Mouse (Mus musculus) forebrain, embryonic 13.5 days (tissue): ENCODE measurements at regions not wholly inside any gene's neighbourhood (a gene's known extent, or its start where the extent isn't known, plus 50 kb on each side); places are given as distances from the start of the nearest gene placed in this dataset.
"Not testable (repeated sequence)": the region's sequence is repeated elsewhere in the genome, so short reads cannot be mapped to it uniquely, and the experiment has no call there.

Source experiments
- ATAC-seq: fragments of 200-750 bp; cut with Nextera tagmentation; 2 replicates; pipeline ENCODE4 v1.8.0; 2017
- H3K27ac ChIP-seq: fragments of 300-500 bp; sonication (generic); 2 replicates; pipeline ENCODE4 v1.5.1; 2015; ENCODE audit warnings: inconsistent platforms, mild to moderate bottlenecking, moderate library complexity
- H3K27me3 ChIP-seq: fragments of 300-500 bp; sonication (generic); 2 replicates; pipeline ENCODE4 v1.6.1; 2015; ENCODE audit warnings: mild to moderate bottlenecking, inconsistent platforms
- H3K36me3 ChIP-seq: fragments of 300-500 bp; sonication (generic); 2 replicates; pipeline ENCODE4 v1.6.1; 2015; ENCODE audit warnings: mild to moderate bottlenecking, inconsistent platforms; ENCODE audit not compliant: poor library complexity, severe bottlenecking
- H3K4me1 ChIP-seq: fragments of 300-500 bp; sonication (generic); 2 replicates; pipeline ENCODE4 v1.6.1; 2015; ENCODE audit warnings: inconsistent platforms
- H3K4me2 ChIP-seq: fragments of 300-500 bp; sonication (generic); 2 replicates; pipeline ENCODE4 v1.6.1; 2015; ENCODE audit warnings: inconsistent platforms, mild to moderate bottlenecking, moderate library complexity
- H3K4me3 ChIP-seq: fragments of 300-500 bp; sonication (generic); 2 replicates; pipeline ENCODE4 v1.5.1; 2015; ENCODE audit warnings: mild to moderate bottlenecking, inconsistent platforms
- H3K9ac ChIP-seq: fragments of 300-500 bp; sonication (generic); 2 replicates; pipeline ENCODE4 v1.6.1; 2015; ENCODE audit warnings: mild to moderate bottlenecking, inconsistent platforms
- H3K9me3 ChIP-seq: fragments of 300-500 bp; sonication (generic); replicated peaks from 2 replicates; pipeline ENCODE4 v1.6.1; 2016; ENCODE audit warnings: inconsistent platforms
- WGBS: fragments of 180-500 bp; shearing (Covaris S2); methylation state at CpG from one replicate; pipeline ENCODE4 v1.1.7; 2015; 5-methylcytosine and 5-hydroxymethylcytosine counted together

DNA sequence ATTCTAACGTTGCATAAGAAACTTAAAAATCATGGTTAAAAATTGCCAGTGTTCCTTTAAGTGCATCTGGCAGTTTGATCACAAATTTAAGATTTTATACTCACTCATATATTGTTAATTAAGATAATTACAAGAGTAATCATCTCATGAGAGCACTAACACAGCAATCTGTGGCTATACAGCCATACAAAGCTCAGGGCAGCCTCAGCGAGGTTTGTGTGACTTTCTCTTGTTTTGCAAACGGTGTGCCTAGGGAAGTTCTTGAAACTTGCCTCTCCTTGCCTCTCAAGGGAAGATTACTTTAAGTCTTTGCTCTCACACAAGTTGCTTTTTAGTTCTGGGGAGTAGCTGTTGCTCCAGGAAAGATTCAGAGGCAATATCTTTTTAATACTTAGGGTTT is 58.1 kb upstream of the Slc1a4 start:
- H3K9me3 ChIP-seq: peaks cover 10% of the 10 kb centered on the region
- H3K36me3 ChIP-seq: no peaks in the 10 kb centered on the region
- ATAC-seq: no peak
- no peak overlapping the region for H3K4me3 ChIP-seq
- H3K4me1 ChIP-seq: no peaks in the 10 kb centered on the region
- no peaks in the 10 kb centered on the region for H3K27me3 ChIP-seq
- H3K4me2 ChIP-seq: no peak overlapping the region
- H3K9ac ChIP-seq: no peak overlapping the region
- 87% methylated on average over 3 of the region's 3 CpGs for WGBS
- H3K27ac ChIP-seq: no peak overlapping the region

DNA sequence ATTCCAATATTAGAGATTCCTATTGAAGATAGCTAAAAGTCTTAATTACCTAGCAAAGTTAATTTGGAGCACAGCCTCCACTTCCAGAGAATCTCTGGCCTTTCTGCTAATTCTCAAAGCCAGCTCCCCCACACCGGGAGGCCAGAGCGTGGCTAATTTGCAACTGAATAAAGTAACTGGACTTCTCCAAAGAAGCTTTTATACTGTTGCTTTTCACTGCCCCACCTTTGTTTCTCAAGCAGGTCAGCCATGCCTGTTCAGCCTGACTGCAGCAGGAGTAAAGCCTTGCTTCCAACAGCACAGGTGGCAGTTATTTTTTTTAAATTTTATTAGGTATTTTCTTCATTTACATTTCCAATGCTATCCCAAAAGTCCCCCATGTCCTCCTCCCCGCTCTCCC is 60.8 kb upstream of the Slc1a4 start:
- WGBS: 57% methylated on average over 3 of the region's 3 CpGs
- not testable (repeated sequence) for H3K9ac ChIP-seq, ATAC-seq, H3K4me3 ChIP-seq, H3K4me1 ChIP-seq, H3K27ac ChIP-seq, H3K9me3 ChIP-seq, H3K4me2 ChIP-seq, H3K36me3 ChIP-seq, H3K27me3 ChIP-seq

DNA sequence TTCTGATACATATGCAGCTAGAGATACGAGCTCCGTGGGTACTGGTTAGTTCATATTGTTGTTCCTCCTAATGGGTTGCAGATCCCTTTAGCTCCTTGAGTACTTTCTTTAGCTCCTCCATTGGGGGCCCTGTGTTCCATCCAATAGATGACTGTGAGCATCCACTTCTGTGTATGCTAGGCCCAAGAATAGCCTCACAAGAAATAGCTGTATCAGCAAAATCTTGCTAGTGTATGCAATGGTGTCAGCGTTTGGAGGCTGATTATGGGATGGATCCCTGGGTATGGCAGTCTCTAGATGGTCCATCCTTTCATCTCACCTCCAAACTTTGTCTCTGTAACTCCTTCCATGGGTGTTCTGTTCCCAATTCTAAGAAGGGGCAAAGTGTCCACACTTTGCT is 61.3 kb upstream of the Slc1a4 start:
- 90% methylated on average over 3 of the region's 3 CpGs for WGBS
- not testable (repeated sequence) for H3K4me2 ChIP-seq, H3K36me3 ChIP-seq, H3K4me1 ChIP-seq, H3K27me3 ChIP-seq, H3K9ac ChIP-seq, H3K9me3 ChIP-seq, H3K4me3 ChIP-seq, H3K27ac ChIP-seq, ATAC-seq

DNA sequence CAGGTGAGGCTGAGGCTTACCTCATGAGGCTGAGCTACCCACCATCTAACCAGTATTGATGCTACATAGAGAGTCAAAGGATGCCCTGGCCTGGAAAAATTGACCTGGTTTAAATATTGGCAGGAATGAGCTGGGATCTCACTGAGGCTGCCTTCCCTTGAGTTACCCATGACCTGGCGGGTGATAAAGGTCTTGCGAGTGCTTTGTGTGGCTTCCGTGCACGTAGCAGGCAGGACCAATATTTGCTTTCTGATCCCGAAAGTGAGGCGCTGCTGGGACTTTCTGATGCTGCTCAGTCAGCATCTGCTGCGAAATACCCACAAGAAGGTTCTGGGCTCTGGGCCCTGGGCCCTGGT is 63.3 kb upstream of the Slc1a4 start:
- Histone ChIP-seq H3K4me3 (no peak overlapping the region), H3K4me1 (peaks cover 7% of the 10 kb centered on the region; the same call in 1 of the 2 replicates), H3K9ac (no peak overlapping the region), H3K27ac (no peak overlapping the region), H3K27me3 (no peaks in the 10 kb centered on the region), H3K9me3 (peaks cover 7% of the 10 kb centered on the region), H3K4me2 (no peak overlapping the region), H3K36me3 (no peaks in the 10 kb centered on the region)
- ATAC-seq: no peak
- WGBS: 92% methylated on average over 7 of the region's 7 CpGs

DNA sequence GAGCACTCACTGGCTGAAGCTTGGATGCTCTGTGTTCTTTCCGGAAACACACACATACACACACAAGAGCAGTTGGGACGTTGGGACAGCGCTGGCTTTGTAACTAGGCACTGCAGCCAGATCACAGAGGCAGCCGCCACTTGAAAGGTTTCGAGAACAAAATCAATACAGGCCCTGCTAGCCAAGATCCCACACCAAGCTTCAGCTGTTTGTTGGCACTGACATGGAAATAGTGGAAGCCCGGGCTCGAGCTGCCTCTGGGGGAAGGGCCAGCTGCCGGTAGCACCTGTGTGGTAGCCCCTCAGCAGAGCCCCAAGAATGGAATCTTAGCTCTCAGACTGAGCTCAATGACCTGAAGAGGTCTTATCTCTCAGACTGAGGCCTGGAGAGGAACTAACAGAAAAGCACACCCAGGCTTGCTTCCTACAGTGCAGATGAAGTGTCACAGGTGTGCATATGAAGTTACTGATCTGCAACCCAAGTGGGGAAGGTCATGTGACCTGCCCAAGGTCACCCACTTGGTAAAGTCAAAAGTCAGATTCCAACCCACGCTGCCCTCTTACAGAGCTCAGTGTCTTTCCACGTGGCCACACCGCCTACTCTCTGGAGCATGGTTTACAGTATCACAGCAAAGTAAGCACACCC is 63.8 kb upstream of the Slc1a4 start:
- Histone ChIP-seq H3K36me3 (no peaks in the 10 kb centered on the region), H3K27me3 (no peaks in the 10 kb centered on the region), H3K9ac (no peak overlapping the region), H3K27ac (no peak overlapping the region), H3K4me3 (no peak overlapping the region), H3K4me1 (peaks cover 7% of the 10 kb centered on the region; the same call in 1 of the 2 replicates), H3K4me2 (no peak overlapping the region), H3K9me3 (peaks cover 2% of the 10 kb centered on the region)
- ATAC-seq: peak; percentile 54; the same call in 1 of the 2 replicates
- 77% methylated on average over 11 of the region's 11 CpGs for WGBS

DNA sequence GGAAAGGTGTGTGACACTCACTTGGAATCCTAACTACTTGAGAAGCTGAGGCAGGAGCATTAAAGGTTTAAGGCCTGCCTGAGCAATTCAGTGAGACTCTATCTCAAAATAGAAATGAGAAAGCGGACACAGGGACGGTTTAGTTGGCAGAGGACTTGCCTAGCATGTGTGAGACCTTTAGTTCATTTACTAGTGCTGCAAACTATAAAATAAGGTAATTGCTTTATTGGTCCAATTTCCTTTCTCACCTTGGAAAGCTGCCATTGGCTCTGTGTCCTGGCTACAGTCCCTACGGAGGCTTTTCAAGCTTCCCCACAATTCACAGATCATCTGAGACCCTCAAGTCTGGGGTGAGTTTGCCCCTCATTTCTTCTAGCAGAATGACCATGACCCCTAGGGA is 64.4 kb upstream of the Slc1a4 start:
- no peaks in the 10 kb centered on the region for H3K27me3 ChIP-seq
- peaks cover 10% of the 10 kb centered on the region; the same call in 1 of the 2 replicates for H3K4me1 ChIP-seq
- no peak overlapping the region for H3K9ac ChIP-seq
- H3K4me2 ChIP-seq: no peak overlapping the region
- no peak overlapping the region for H3K27ac ChIP-seq
- no peaks in the 10 kb centered on the region for H3K36me3 ChIP-seq
- no peak overlapping the region for H3K4me3 ChIP-seq
- 70% methylated on average over 3 of the region's 3 CpGs for WGBS
- no peak for ATAC-seq
- no peaks in the 10 kb centered on the region for H3K9me3 ChIP-seq

DNA sequence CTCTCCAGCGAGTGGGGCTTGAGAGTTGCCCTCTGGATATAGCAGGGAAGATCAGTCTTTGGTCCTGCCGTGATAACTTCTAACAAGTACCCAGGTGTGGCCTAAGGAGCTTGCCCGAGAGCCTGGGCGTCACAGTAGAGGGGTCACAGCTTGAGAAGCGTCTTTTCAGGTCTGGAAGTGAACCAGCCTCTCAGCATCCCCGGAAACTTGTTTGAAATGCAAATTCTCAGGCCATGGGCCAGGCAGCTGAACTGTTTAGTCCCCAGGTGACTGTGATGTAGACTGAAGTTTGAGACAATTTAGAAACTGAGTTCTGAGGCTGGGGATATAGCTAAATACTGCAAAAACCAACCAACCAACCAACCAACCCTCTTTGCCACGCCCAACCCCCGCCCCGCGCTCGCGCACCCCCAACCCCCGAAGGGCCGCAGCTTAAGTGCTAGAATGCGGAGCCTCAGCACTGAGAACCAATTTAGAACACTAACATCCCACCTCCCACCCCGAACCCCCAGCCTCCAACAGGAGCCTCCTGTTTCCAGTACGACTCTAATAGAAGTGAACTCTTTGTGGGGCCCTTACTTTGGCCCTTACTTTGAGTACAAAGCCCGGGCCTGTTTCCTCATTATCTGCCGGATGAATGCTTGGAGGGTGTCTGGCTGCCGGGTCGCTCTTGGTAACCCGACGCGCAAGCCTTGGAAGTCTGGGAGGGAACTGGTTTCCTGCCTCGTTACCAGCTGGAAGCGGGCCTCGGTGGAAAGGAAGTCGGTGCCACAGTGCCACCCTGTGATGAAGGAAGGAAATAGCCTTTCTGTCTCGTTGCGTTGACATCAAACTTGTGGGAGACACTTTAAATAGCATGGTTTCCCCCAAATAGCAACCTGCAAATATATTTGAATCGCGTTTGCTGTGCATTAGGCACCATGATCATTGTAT is 68.1 kb upstream of the Slc1a4 start:
- H3K4me1 ChIP-seq: peaks cover 11% of the 10 kb centered on the region; the same call in 1 of the 2 replicates
- peak overlapping the region; percentile 34 for H3K4me3 ChIP-seq
- peak; percentile 91 for ATAC-seq
- WGBS: 2% methylated on average over 32 of the region's 32 CpGs
- H3K9me3 ChIP-seq: no peaks in the 10 kb centered on the region
- no peaks in the 10 kb centered on the region for H3K27me3 ChIP-seq
- H3K9ac ChIP-seq: peak overlapping the region; percentile 41; the same call in 1 of the 2 replicates
- no peak overlapping the region for H3K27ac ChIP-seq
- peak overlapping the region; percentile 58 for H3K4me2 ChIP-seq
- H3K36me3 ChIP-seq: no peaks in the 10 kb centered on the region

DNA sequence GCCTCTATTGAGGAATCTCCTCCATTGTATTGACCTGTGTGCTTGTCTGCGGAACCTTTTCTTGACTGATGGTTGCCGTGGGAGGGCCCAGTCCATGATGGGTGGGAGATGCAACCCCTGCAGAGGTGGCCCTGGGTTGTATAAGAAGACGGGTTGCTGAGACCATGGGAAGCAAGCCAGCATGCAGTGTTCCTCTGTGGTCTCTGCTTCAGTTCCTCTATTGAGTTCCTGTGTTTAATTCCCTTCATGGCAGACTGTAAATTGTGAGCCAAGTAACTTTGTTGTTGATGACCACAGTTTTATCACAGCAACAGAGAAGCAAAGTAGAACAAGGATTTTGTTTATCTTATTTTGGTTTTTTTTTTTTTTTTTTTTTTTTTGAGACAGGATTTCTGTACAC is 70.9 kb upstream of the Slc1a4 start:
- no peak overlapping the region for H3K4me2 ChIP-seq
- no peaks in the 10 kb centered on the region for H3K9me3 ChIP-seq
- H3K27me3 ChIP-seq: no peaks in the 10 kb centered on the region
- no peak for ATAC-seq
- no peak overlapping the region for H3K27ac ChIP-seq
- no peak overlapping the region for H3K4me3 ChIP-seq
- H3K36me3 ChIP-seq: no peaks in the 10 kb centered on the region
- 67% methylated on average over 3 of the region's 3 CpGs for WGBS
- peaks cover 11% of the 10 kb centered on the region; the same call in 1 of the 2 replicates for H3K4me1 ChIP-seq
- H3K9ac ChIP-seq: no peak overlapping the region

DNA sequence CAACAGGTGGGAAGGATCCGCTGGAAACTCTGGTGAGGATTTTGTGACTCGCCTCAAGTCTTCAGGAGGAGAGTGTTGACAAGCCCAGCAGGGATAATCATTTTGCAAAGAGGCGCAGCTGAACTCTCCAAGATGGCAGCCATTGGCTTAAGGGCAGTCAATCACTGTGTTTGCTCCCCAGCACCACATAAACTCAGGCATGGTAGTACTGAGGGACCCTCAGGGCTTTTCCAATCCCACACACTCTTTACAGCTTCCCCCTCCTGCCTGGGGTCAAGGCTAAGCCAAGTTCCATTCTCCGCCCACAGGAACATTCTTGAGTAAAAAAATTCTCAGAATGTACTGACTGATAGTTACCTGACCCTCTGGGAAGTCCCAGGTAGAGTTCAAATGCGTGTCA is 72.0 kb upstream of the Slc1a4 start:
- Histone ChIP-seq H3K9ac (no peak overlapping the region), H3K27me3 (no peaks in the 10 kb centered on the region), H3K9me3 (no peaks in the 10 kb centered on the region), H3K4me1 (peaks cover 11% of the 10 kb centered on the region; the same call in 1 of the 2 replicates), H3K27ac (no peak overlapping the region), H3K4me2 (no peak overlapping the region), H3K36me3 (no peaks in the 10 kb centered on the region), H3K4me3 (no peak overlapping the region)
- ATAC-seq: no peak
- WGBS: 86% methylated on average over 5 of the region's 5 CpGs

DNA sequence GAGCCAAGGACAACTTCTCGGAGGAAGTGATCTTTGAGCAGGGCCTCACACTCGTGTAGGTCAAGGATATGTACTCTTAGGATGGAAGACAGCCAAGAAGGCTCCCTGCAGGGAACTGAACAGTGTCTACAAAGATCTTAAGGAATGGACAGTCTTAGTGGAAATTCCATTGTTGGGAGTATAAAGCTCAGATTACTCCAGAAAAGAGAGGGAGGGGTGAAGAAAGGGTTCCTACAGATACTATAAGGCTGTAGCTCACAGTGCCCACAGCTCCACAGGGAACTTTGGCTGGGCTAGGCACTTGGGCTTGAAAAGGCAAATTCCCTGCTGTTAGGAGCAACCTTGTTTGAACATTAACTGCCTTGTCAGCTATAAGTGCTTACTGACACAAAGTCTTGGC is 85.6 kb upstream of the Slc1a4 start:
- H3K9me3 ChIP-seq: peaks cover 17% of the 10 kb centered on the region
- H3K27me3 ChIP-seq: no peaks in the 10 kb centered on the region
- no peaks in the 10 kb centered on the region for H3K4me1 ChIP-seq
- no peaks in the 10 kb centered on the region for H3K36me3 ChIP-seq
- no peak overlapping the region for H3K27ac ChIP-seq
- no peak for ATAC-seq
- H3K4me2 ChIP-seq: no peak overlapping the region
- no peak overlapping the region for H3K9ac ChIP-seq
- no peak overlapping the region for H3K4me3 ChIP-seq
- 69% methylated on average over 2 of the region's 2 CpGs for WGBS

DNA sequence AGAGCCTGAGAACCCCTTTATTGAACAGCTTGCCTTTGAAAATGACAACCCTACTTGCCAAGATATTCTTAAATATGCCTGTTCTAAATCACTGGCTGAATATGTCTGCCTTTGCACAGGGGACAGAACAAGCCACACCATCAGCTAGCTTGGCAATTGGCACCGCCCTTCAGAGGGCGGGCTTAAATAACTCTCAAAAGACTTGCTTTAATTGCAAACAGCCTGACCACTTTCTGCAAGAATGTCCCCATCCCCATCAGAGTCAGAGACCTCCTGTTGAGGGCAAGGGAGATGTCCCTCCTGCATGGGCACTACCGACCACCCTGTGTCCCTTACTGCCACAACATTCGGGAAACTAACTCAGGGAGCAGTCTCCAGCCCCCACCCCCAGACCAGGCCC is 88.4 kb upstream of the Slc1a4 start:
- no peak overlapping the region for H3K4me2 ChIP-seq
- no peaks in the 10 kb centered on the region for H3K4me1 ChIP-seq
- no peak for ATAC-seq
- WGBS: 84% methylated on average over 4 of the region's 4 CpGs
- H3K27me3 ChIP-seq: no peaks in the 10 kb centered on the region
- no peak overlapping the region for H3K27ac ChIP-seq
- no peaks in the 10 kb centered on the region for H3K36me3 ChIP-seq
- no peak overlapping the region for H3K9ac ChIP-seq
- H3K9me3 ChIP-seq: no peaks in the 10 kb centered on the region
- no peak overlapping the region for H3K4me3 ChIP-seq

DNA sequence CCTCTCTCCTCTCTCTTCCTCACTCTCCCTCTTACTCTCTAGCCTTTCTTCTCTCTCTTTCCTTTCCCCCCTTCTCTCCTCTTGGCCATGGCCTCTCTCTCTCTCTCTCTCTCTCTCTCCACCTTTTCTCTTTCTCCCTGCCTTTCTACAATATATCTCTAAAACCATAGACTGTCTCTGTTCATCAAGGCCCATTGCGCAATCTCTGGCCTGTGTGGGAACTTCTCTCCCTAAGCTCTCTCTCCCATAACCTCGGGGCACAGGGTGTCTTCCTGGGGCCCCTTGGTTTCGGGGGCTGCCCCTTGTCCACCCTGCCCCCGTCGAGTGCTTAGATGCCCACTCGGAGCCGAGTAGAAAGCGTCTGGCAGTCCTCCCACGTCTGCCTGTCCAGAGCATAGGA is 103.5 kb upstream of the Slc1a4 start:
- no peak overlapping the region for H3K4me2 ChIP-seq
- H3K27ac ChIP-seq: no peak overlapping the region
- no peaks in the 10 kb centered on the region for H3K9me3 ChIP-seq
- H3K4me1 ChIP-seq: no peaks in the 10 kb centered on the region
- WGBS: 84% methylated on average over 9 of the region's 9 CpGs
- H3K4me3 ChIP-seq: no peak overlapping the region
- no peaks in the 10 kb centered on the region for H3K27me3 ChIP-seq
- no peak for ATAC-seq
- no peaks in the 10 kb centered on the region for H3K36me3 ChIP-seq
- no peak overlapping the region for H3K9ac ChIP-seq
